Mouse (Mus musculus): ENCODE results near the gene Eif3i. TPM values are rescaled to one million over a fixed set of nuclear protein-coding genes. Genes with fewer than 3 reads are reported as not detected.

Eif3i gene
- total and polyA plus RNA-seq, 3 experiments = 396 to 766 (median 730) TPM

DNA sequence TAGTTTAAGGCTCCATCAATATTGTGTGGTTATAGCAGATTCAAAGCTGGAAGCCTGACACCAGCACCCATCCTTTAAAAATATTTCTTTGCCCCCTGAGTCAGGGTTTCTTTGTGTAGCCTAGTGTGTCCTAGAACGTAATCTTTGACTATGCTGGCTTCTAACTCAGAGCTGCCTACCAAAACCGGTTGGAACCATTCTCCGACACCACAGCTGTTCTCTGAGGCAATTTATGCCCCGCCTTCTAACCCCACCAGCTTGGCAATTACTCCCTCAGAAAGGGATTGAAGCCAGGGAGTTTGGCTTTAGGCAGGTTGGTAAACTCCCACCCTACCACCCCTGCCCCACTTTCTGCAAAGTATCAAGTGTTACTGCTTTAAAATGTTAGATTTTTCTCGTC, 41.3 kb upstream of the Eif3i start:
- peak overlapping the region; percentile 66 for H3K9ac ChIP-seq (ENCODE audit: control insufficient read depth, low read depth, low read length, poor library complexity, severe bottlenecking)
- no peak for TF ChIP-seq MEF2A (IDR thresholded peaks at IDR 0.05; ENCODE audit: extremely low read depth, insufficient replicate concordance, low read depth, low read length, poor library complexity, severe bottlenecking)
- TF ChIP-seq CTCF (IDR thresholded peaks at IDR 0.05 in 2 of 3, conservative IDR thresholded peaks at IDR 0.05 in 1 of 3; ENCODE audit: control insufficient read depth in 1 of 3, insufficient read depth in 1 of 3, low read depth in 2 of 3, low read length in 3 of 3, poor library complexity in 1 of 3, severe bottlenecking in 1 of 3) = no peak
- TF ChIP-seq ZC3H11A (IDR thresholded peaks at IDR 0.05; ENCODE audit: low read depth, low read length) = no peak
- TF ChIP-seq BHLHE40 (IDR thresholded peaks at IDR 0.05; ENCODE audit: borderline replicate concordance, low read depth, low read length) = no peak
- no peak for TF ChIP-seq ELF1 (IDR thresholded peaks at IDR 0.05; ENCODE audit: low read depth, low read length)
- no peak for TF ChIP-seq NRF1 (IDR thresholded peaks at IDR 0.05; ENCODE audit: insufficient read depth, low read depth, low read length, poor library complexity, severe bottlenecking)
- no peak for TF ChIP-seq E2F4 (IDR thresholded peaks at IDR 0.05; ENCODE audit: borderline replicate concordance, low read depth, low read length)
- TF ChIP-seq TBP (IDR thresholded peaks at IDR 0.05; ENCODE audit: low read depth, low read length) = no peak
- TF ChIP-seq HCFC1 (IDR thresholded peaks at IDR 0.05; ENCODE audit: low read depth, low read length) = no peak
- no peak for TF ChIP-seq MAZ (IDR thresholded peaks at IDR 0.05; ENCODE audit: low read depth, low read length)
- TF ChIP-seq GATA1 (IDR thresholded peaks at IDR 0.05; ENCODE audit: low read depth, low read length) = no peak
- no peak for TF ChIP-seq TCF12 (IDR thresholded peaks at IDR 0.05; ENCODE audit: low read depth, low read length)
- no peak for TF ChIP-seq JUND (IDR thresholded peaks at IDR 0.05; ENCODE audit: low read depth, low read length)
- TF ChIP-seq SMC3 (IDR thresholded peaks at IDR 0.05; ENCODE audit: low read depth, low read length) = no peak
- no peak for TF ChIP-seq EP300 (IDR thresholded peaks at IDR 0.05; ENCODE audit: low read depth in 1 of 2, low read length in 2 of 2)
- TF ChIP-seq MYB (IDR thresholded peaks at IDR 0.05; ENCODE audit: low read depth, low read length) = no peak
- no peak for TF ChIP-seq NELFE (IDR thresholded peaks at IDR 0.05; ENCODE audit: low read depth, low read length)
- TF ChIP-seq RCOR1 (IDR thresholded peaks at IDR 0.05; ENCODE audit: low read depth, low read length) = no peak
- TF ChIP-seq UBTF (IDR thresholded peaks at IDR 0.05; ENCODE audit: borderline replicate concordance, insufficient read depth, low read depth, low read length) = no peak
- TF ChIP-seq ETS1 (IDR thresholded peaks at IDR 0.05; ENCODE audit: low read depth, low read length) = no peak
- H3K27me3 ChIP-seq (ENCODE audit: control insufficient read depth in 1 of 2, insufficient read depth in 2 of 2, low read length in 2 of 2) = no peaks in the 10 kb centered on the region
- peaks cover 20% of the 10 kb centered on the region for H3K79me2 ChIP-seq (ENCODE audit: control insufficient read depth, insufficient read depth, low read length, poor library complexity)
- peaks cover 0 to 20% of the 10 kb centered on the region in 2 experiments; a peak in 2 of 4 replicates for H3K4me1 ChIP-seq (ENCODE audit: control insufficient read depth in 1 of 2, insufficient read depth in 2 of 2, low read length in 2 of 2)
- H3K4me3 ChIP-seq (ENCODE audit: control insufficient read depth in 1 of 2, insufficient read depth in 1 of 2, low read depth in 2 of 2, low read length in 2 of 2) = peak overlapping the region; percentile 40 to 49
- H3K9me3 ChIP-seq (replicated peaks; ENCODE audit: insufficient read depth, low read length) = no peaks in the 10 kb centered on the region
- peaks cover 5 to 11% of the 10 kb centered on the region in 2 experiments; a peak in 3 of 4 replicates for H3K36me3 ChIP-seq (ENCODE audit: control insufficient read depth in 1 of 2, insufficient read depth in 2 of 2, low read length in 2 of 2)
- DNase-seq (ENCODE audit: low read depth, low spot score) = peak; percentile 39
- peak overlapping the region; percentile 21; the same call in 1 of the 2 replicates for H3K27ac ChIP-seq (ENCODE audit: control insufficient read depth, low read depth, low read length)
